Mouse (Mus musculus) induced T-regulatory cell, adult 2 months (primary cell): ENCODE results near the gene Urb1.

Source experiments
- DNase-seq: peaks from one replicate; pipeline ENCODE4 v3.0.0-alpha.2; 2012; ENCODE audit warnings: low read depth

The Urb1 gene

DNA sequence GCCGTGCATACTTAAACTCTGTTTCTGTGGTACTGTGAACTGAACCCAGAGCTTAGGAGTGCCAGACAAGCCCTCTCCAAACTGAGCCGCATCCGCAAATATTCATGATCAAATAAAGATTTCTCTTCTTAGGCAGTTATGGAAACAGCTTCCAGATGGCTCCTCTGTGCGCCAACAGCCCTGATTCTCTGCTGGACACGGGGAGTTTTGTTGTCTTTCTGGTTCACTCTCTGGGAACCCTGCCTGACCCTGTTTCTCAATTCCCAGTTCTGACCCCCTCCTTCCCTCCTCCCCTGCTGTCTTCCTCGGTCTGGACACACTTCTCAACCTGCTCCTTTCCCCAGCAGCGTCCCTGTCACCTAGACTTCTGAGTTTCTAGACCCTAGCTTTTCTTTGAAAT lies 12.8 kb upstream of the Urb1 start:
- no peak for DNase-seq

DNA sequence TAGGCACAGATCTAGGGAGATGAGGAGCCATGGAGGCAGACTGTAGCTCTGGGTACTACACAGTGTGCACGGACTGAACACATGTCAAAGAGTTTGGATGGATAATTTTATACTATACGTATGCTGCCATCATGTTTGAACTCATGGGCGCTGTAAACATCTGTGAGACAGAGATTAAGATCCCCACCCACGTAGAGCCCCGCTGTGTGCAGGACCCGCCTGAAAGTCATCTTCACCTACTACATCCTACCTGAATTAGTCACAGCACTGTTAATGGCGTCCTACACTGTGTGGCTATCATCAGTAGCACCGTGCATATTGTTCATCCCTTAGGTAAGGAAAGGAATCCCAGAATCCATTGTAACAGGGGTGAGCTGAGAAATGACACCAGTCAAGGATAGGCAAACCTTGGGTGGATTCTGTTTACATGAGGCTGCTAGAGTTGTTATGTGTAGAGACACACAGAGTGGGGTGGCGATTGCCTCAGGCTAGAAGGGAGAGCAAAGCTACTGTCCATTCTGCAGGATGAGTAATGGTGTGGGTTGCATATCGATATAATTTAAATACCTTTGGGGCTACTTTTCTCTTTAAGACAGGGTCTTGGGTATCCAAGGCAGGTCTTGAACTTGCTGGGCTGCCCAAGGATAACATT lies 12.2 kb upstream of the Urb1 start:
- DNase-seq = no peak

DNA sequence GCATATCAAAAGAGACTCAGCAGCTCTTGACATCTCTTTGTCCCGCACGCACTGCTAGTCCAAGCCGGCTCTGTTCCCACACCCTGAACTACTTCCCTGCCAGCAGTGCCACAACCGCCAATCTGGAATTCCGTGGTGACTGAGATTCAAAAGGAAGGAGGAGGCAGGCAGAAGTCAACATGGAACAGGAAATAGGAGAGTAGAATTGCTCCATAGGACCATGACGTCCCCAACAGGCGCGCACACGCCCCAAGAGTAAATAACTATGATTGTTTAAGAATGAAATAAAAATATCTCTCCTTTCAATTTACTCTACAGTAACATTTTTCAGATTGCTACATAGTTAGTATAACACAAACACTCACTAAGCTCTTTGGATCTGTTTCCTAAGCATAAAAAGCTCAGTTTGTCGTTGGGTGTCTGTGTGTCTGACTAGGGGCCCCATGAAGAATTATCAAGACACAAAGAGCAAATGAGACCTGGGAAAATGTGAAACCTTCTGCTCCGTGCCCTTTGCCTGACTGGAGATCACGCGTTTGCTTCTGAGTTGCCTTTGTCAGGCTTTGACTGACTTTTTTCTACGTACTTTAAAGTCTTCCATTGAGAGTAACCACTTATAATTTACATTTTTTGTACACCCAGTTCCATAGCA lies 11.0 kb upstream of the Urb1 start:
- no peak for DNase-seq

DNA sequence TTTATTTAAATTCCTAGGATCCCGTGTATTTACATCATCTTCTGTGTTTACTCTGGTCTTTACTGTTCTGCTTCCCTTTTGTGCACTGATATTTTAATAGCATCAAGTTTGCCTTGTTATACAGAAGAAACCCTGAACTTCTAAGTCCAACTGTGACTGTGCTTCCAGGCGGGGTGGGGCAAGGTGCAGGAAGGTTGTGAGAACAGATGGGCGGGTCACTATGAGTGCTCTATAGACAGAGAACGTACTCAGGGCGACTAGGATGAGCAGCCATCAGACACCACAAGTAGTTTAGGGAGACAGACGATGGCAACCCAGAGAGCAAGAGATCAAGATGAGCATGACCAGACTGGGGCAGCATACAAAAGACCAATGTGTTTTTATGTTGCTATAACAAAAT lies 10.1 kb upstream of the Urb1 start:
- DNase-seq = no peak

DNA sequence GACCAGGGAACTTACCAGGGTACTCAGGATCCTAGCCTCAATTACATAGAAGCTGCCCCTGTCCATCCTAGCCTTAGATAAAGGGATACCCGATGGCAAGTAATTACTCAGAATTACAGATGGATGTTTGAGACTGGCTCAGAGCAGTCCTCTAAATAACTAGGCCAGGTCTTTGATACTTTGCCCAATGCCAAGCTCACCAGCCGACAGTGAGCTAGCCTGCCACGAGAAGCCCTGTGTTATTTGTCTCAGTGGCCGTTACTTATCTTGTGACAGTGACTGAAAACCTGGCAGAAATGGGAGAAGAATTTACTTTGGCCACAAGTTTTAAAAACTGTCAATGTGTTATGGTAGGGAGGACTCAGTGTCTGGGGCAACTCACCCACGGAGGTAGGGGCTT lies 1.9 kb upstream of the Urb1 start:
- DNase-seq = no peak

DNA sequence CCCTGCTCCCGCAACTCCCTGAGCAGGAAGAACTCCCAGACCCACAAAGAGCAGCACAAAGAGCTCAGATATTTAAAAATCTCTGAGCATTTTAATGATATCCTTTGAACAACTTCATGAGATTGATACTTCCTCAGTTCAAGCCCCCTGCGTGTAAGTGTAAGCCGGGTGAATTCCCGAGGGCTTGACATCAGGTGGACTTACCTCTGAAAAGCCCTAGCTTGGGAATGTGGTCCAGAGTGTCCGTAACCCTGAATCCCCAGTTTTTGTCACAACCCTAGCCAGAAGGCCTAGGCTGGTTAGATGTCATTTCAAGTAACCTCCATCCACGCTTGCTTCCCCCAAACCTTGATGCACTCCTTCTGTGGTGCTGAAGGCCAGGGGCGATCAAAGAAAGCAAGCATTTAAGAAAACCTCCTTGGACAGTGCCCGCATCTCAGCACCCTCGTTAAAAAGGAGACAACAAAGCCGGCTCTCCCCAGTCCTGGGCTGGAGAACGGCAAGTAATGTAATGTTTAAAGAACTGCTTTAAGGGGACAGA lies 573 bp upstream of the Urb1 start:
- DNase-seq = no peak

DNA sequence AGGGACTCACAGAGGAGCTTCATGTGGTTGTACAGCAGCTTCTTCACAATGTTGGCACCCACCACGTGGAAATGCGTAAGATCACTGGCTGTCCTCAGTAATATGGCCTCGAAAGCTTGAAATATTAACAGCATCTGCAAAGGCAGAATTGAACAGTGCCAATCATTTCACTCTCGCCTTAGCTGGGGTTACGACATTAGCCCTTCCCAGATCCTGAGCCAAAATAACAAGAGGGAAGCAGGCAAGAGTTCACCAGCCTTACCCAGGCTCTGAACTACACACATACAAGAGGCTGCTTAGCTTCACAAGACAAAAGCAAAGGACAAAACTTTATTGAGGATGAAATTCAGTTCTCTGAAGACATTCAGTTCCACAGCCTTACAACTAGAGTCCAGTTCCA lies 5.7 kb downstream of the Urb1 start:
- no peak for DNase-seq

DNA sequence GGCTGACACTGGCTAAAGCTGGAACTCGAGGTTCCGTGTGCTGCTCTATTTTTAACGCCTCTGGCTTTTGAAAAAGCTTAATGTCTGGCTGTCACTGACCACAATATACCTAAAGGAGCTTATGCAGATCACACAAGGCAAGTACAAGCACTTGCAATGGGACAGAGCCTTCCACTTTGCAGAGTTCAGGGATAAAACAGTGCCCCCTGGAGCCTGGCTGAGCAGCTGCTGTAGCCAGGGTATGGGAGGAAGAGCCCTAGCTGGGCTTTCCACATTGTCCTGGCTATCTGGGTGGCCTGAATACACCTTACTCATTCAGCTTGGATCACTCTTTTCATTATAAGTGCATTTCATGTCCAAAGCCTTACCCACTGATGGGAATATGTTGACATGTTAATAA lies 8.3 kb downstream of the Urb1 start:
- peak; percentile 5 for DNase-seq

DNA sequence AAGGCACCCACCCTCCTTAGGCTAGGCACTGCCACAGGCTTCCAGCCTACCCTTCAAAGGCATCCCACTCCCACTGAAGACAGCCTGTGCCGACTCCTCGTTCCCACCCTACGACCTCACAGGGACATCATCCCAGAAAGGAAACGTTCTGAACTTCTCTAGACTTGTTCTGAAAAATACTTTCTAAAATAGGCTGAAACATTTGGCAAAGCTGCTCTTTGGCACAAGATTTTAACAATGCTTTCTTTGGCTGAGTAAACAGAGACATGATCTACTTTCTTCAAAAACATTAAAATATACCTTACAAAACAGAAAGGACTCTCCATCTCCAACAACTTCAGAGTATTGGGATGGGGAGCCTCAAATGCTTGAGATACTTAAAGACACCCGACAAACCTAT lies 9.0 kb downstream of the Urb1 start:
- no peak for DNase-seq

DNA sequence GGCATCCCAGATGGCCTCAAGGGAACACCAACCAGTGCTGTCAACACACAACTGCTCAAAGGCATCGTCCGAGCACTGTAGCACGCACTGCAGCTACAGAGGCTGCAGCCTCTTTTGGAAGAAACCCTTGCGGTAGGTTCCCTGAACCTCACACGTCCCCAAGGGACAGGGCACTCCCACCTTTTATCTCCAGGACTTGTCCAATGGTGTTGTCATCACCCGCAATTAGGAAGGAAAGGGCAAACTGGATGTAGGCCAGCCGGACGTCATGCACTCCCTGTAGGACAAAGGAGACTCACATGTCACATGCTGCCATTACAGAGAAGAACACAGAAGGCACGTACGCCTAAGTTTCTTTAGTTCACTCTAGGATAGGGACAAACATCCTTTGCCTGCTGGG lies 10.4 kb downstream of the Urb1 start:
- no peak for DNase-seq

DNA sequence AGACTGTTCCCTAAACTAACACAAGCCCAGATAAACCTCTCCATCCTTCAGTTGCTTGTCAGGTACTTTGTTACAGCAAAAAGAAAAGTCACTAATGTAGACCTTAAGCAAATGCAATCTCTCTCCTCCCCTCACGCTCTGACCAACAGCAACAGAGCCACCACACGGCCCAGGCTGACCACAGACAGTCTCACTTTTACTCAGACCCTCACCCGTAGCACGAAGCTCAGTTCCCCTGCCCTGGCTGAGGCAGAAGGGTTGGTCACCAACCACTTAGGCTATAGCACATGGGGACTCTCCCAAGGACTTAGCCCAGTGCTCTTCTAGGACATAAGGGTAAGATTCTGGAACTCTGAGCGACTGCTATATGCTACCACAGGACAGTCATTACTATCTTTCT lies 11.4 kb downstream of the Urb1 start:
- DNase-seq = no peak

DNA sequence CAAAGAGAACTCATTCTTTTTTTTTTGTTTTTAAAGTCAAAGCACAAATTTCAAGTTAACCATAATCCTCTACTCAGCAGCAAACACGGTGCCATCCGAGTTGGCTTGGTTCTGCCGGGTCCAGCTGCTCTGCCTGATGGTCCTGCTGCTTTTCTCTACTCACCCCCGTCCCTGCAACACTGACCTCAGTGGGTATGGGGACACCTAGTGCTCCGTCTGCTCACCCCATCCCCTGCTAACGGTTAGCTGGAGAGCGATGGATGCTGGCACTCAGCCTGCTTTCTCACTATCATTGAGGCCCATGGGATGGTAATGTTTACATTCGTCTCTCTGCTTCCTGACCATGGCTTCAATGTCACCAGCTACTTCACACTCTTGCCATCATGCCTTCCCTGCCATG lies 11.8 kb downstream of the Urb1 start:
- DNase-seq = no peak

DNA sequence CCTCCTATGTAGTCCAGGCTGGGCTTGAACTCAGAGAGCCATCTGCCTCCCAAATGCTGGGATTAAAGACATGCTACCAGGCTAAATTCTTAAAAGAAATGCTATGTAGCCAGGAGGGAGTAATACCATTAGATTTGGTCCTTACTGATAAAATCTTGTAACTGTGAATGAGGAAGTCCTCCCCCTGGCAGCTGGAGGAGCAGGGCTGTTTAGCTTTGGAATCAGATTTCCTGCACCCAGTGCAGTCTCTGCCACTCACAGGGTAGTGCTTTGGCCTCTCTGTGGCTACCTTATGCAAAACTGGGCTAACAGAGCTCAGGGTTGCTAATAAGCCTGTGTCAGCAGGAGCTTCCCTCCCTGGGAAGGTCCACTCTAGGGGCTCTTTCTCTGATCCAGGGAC lies 15.5 kb downstream of the Urb1 start:
- DNase-seq = no peak

DNA sequence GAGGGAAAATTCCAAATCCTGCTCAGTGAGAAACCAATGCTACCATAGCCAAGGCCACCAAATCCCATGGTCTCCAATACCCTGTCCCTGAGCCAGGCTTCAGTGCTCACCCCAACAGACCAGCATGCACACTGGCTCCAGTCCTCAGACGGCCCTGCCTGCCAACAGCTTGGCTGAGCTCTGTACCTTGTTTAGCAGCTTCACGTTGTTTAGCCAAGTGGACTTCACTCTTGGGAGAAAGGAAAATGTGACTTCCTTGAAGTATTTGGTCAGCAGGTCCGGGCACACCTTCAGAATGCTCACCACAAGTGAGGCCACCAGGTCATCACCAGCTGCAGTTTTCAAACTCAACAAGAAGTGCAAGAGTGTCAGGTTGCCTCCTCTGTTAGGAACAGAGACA lies 17.7 kb downstream of the Urb1 start:
- DNase-seq = no peak

DNA sequence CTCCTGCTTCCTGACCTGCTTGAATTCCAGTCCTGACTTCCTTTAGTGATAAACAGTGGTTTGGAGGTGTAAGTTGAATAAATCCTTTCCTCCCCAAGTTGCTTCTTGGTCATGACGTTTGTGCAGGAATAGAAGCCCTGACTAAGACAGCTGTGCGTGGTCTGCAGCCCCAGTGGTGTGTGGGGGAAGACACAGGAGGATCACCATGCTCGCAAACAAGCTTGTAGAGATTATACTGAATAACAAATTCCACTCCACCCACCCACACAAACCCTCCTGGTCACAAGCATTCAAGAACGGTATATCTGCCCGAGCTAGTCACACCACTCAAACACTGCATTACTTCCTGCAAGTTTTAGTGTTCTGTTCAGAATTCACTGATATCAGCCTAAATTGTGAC lies 18.1 kb downstream of the Urb1 start:
- DNase-seq = no peak

DNA sequence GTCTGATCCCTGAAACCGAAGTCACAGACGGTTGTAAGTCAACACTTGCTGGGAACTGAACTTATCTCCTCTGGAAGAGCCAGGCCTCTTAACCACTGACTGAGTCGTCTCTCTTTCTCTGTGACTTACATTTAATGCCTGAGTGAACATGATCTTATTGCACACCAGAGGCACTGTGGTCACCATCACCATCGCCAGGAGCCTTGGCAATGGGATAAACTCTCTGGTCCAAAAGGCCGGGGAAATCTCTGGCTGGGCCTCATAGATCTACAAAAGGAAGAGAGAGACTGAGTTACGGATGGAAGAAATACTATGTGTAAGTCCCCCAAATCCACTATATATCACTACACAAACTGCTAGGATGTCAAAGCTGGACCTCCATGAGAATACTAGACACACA lies 19.3 kb downstream of the Urb1 start:
- no peak for DNase-seq

DNA sequence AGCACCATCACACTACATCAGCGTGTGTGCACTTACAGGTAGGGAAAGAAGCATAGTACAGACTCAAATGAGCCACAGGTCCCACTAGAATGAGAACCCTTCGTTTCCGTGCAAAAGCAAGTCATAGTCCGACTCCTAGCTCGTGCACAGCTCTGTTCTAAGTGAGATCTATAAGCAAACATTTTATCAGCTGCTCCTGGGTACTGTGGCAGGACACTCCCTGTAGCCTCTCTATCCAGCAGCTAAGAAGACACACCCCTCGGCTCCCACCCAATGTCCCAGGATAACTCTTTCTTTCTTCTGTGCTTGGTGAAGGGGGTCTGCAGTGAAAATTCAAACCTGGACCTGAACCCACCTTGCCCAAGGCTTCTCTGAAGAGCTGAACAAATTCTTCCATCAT lies 21.6 kb downstream of the Urb1 start:
- DNase-seq = no peak

DNA sequence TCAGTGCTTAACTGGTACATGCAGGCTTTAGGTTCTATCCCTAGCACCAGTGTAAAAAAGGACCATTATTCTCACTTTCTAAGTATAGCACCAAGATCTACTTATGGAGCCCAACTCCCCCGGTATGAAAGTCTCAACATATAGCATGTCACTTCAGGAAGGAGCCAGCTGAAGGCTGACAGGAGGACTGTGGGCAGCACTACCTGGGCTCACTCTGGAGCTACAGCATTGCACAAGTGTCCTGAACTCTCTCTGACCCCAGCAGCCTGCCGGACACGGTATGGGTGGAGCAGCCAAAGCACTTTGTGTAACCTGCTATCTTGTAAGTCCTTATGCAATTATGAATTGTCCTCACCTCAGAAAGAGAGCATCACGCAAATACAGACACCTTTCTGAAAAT lies 25.0 kb downstream of the Urb1 start:
- DNase-seq = no peak

DNA sequence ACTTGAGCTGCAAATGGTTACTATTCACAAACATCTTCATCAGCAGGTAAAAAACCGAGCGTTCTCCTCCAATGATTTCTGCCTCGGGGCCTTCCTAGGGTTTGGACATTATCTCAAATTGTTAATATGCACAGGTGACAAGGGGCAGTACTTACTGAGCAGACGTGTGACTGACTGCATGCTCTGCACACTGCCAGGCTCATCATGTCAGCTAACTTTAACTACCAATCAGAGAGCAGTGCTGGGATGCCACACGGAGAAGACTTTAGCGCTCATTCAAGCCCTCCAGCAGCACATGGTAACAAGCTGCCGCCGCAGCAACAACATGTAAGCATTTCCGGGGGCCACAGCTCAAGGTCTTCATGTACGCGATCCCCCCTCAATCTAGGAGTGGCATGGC lies 26.9 kb downstream of the Urb1 start:
- no peak for DNase-seq

DNA sequence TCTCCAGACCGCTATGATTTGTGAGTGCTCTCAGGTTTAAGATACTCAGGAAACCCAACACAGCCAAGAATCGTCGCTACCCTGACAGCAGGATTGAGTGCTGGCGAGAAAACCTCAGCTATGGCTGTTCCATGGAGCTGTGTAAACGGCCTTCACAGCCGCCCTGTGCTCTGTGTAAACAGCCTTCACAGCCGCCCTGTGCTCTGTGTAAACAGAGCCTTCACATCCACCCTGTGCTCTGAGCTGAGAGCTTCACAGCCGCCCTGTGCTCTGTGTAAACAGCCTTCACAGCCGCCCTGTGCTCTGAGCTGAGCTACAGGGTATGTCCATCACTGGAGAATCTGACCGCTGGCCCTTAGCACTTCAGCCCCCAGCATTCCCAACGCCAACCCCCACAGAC lies 30.4 kb downstream of the Urb1 start:
- DNase-seq = no peak

DNA sequence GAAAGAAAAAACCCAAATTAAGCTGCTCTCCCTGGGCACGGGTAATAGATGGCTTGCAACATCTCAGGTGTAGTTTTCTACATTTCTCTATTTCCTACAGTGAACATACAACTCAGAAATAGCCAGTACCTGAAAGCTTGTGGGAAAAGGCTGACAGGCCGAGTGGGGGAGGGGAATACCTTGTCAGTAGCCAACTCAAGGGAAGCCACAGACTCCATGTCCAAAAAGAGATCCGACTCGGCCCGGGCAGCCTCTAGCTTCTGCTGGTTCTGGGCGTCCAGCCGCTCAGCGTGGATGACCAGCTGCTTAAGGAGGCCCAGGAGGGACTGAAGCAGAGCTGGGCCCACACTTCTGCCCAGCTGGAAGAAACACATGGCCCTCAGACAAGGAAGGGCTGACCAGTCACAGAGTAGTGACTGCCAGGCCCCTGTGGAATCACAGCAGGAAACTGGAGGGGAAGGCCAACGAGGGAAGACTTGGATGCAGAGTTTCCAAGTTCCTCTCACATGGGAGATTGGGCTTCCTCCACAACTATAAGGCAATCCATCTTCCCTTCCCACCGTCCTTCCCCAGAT lies 34.2 kb downstream of the Urb1 start:
- no peak for DNase-seq

DNA sequence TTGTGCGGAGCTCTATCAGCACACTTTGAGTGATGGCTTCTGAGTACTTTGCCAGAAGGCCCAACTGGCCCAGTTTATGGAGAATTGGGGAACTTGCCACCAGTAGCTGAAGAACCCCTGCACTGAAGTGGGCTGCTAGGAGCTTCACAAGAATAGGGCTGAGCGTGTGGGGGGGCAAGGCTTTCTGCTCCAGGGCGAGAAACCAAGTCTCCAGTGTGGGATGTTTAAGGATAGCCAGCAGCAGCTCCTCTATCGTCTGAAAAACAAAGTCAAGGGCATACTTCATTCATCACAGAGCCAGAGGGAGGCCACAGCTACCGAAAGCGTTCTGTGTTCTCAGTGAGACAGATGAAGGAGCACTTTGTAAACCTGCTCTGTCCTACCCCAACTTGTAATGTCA lies 35.6 kb downstream of the Urb1 start:
- DNase-seq = no peak

DNA sequence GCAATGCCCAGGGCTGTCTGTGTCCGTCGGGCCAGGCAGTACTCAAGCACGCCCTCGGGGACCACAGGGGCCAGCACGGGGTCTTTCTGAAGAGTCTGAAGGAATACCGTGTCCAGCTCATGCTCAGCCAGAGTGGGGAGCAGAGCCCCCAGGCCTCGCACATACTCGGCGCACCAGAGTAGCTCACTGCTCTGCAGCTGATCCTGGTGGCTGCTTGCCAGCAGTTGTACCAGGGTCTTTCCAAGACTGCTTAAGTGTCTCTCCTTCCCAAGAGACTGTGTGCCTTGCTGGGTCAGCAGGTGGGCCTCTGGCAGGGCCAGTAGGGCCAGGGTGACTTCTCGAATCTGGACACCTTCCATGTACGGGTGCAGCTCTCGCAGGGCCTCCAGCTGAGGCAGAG lies 36.0 kb downstream of the Urb1 start:
- DNase-seq = no peak

DNA sequence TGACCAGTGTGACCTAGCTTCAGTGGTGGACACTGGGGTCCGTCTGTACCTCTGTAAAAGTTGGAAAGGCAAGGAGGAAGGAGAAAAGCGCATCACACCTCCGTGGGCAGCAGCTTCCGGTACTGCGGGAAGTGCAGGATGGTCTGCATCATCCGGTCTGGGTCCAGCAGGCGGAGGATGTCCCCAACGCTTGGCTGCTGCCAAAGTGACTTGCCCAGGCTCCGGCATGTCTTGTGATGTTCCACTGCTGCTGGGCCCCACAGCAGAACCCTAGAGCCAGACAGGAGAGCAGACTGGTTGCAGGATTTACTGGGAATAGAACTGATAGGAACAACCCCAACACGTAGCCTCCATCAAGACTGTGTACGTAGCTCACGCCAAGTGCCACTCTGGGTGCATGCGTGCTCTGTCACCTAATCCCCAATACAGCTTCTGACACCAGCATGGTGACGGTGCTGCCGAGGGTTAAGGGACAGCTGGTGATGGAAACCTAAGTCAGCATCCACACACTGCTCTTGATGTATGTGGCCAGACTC lies 43.2 kb downstream of the Urb1 start:
- DNase-seq = no peak
